Mouse (Mus musculus) lung, postnatal 0 days (tissue): ENCODE measurements at regions not wholly inside any gene's neighbourhood (a gene's known extent, or its start where the extent isn't known, plus 50 kb on each side); places are given as distances from the start of the nearest gene placed in this dataset.
A peak's percentile ranks its signal among the peaks of the same experiment; 100 is the strongest.
"Not testable (repeated sequence)": the region's sequence is repeated elsewhere in the genome, so short reads cannot be mapped to it uniquely, and the experiment has no call there.

ENCODE experiments used
- ATAC-seq: fragments of 200-750 bp; cut with Nextera tagmentation; 2 replicates; pipeline ENCODE4 v1.8.0; 2017; ENCODE audit warnings: moderate library complexity
- DNase-seq: peaks from one replicate; pipeline ENCODE4 v3.0.0-alpha.2; 2016; ENCODE audit warnings: low spot score
- H3K27ac ChIP-seq: fragments of 300-500 bp; sonication (generic); 2 replicates; pipeline ENCODE4 v1.5.1; 2014; ENCODE audit warnings: antibody characterized with exemption, mild to moderate bottlenecking, low read length, mixed read lengths
- H3K27me3 ChIP-seq: fragments of 300-500 bp; sonication (generic); replicated peaks from 2 replicates; pipeline ENCODE4 v1.6.1; 2014; ENCODE audit warnings: low read length, mixed read lengths; ENCODE audit not compliant: insufficient read depth
- H3K36me3 ChIP-seq: fragments of 300-500 bp; sonication (generic); 2 replicates; pipeline ENCODE4 v1.6.1; 2014; ENCODE audit warnings: low read length, mixed read lengths; ENCODE audit not compliant: insufficient read depth
- H3K4me1 ChIP-seq: fragments of 300-500 bp; sonication (generic); 2 replicates; pipeline ENCODE4 v1.6.1; 2014; ENCODE audit warnings: antibody characterized with exemption, low read depth, low read length, mixed read lengths; ENCODE audit not compliant: insufficient read depth
- H3K4me2 ChIP-seq: fragments of 300-500 bp; sonication (generic); replicated peaks from 2 replicates; pipeline ENCODE4 v1.6.1; 2014; ENCODE audit warnings: low read depth, mild to moderate bottlenecking, low read length, moderate library complexity, mixed read lengths
- H3K4me3 ChIP-seq: fragments of 300-500 bp; sonication (generic); 2 replicates; pipeline ENCODE4 v1.5.1; 2014; ENCODE audit warnings: low read depth, low read length
- H3K9ac ChIP-seq: fragments of 300-500 bp; sonication (generic); replicated peaks from 2 replicates; pipeline ENCODE4 v1.6.1; 2014; ENCODE audit warnings: low read depth, mild to moderate bottlenecking
- H3K9me3 ChIP-seq: fragments of 300-500 bp; sonication (generic); 2 replicates; pipeline ENCODE4 v1.6.1; 2016; ENCODE audit warnings: low read length, mixed read lengths
- CTCF ChIP-seq: IDR thresholded peaks from 2 replicates; pipeline ENCODE4 v1.5.1; 2016; ENCODE audit warnings: antibody characterized with exemption, mild to moderate bottlenecking
- EP300 ChIP-seq: IDR thresholded peaks from 2 replicates; pipeline ENCODE4 v1.6.1; 2016; ENCODE audit warnings: antibody characterized with exemption, mild to moderate bottlenecking, control low read depth
- WGBS: fragments of 180-500 bp; shearing (Covaris S2); extraction: QIAGEN DNeasy Blood & Tissue Kit; methylation state at CpG from one replicate; pipeline ENCODE4 v1.1.7; 2014; 5-methylcytosine and 5-hydroxymethylcytosine counted together

DNA sequence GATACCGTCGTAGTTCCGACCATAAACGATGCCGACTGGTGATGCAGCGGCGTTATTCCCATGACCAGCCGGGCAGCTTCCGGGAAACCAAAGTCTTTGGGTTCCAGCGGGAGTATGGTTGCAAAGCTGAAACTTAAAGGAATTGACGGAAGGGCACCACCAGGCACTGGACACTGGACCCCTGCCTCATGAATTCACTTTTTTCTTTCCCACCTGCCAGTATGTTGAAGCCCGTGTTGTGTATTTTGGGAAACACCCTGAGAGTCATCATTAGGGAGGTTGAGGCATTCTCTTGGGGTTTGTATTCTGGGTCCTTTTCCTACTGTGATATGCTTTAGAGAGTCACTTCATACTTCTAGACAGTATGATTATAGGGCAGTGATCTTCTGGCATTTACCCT lies 197.9 kb downstream of the Samd9l start:
- H3K4me2 ChIP-seq, H3K36me3 ChIP-seq, H3K4me1 ChIP-seq, H3K27me3 ChIP-seq, DNase-seq, H3K27ac ChIP-seq, H3K9ac ChIP-seq, H3K4me3 ChIP-seq, ATAC-seq, H3K9me3 ChIP-seq: not testable (repeated sequence)
- 48% methylated on average over 12 of the region's 12 CpGs for WGBS

GRCm38 (mm10) chr6:3201107-3201506 lies 198.3 kb downstream of the Samd9l start:
- 63% methylated on average over 22 of the region's 33 CpGs for WGBS
- H3K9me3 ChIP-seq = no peaks in the 10 kb centered on the region
- no peaks in the 10 kb centered on the region for H3K4me1 ChIP-seq
- no peaks in the 10 kb centered on the region for H3K36me3 ChIP-seq
- TF ChIP-seq EP300 (no peak), CTCF (no peak)
- no peak overlapping the region for H3K4me3 ChIP-seq
- ATAC-seq (no peak), DNase-seq (no peak)
- H3K27ac ChIP-seq = no peak overlapping the region
- H3K9ac ChIP-seq = no peak overlapping the region
- no peak overlapping the region for H3K4me2 ChIP-seq
- no peaks in the 10 kb centered on the region for H3K27me3 ChIP-seq

DNA sequence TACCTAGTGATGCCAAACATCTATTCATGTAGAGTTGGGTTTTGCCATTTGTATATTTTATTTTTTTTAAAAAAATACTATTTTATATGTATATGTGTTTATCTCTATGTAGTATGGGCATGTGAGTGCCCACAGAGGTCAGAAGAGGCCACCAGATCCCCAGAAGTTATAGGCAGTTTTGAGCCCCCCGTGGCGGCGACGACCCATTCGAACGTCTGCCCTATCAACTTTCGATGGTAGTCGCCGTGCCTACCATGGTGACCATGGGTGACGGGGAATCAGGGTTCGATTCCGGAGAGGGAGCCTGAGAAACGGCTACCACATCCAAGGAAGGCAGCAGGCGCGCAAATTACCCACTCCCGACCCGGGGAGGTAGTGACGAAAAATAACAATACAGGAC lies 198.8 kb downstream of the Samd9l start:
- not testable (repeated sequence) for H3K36me3 ChIP-seq, H3K9ac ChIP-seq, H3K27me3 ChIP-seq, H3K9me3 ChIP-seq, ATAC-seq, H3K4me1 ChIP-seq, H3K4me3 ChIP-seq, H3K4me2 ChIP-seq, H3K27ac ChIP-seq
- WGBS = 84% methylated on average over 15 of the region's 18 CpGs
- peak; percentile 46 for DNase-seq

DNA sequence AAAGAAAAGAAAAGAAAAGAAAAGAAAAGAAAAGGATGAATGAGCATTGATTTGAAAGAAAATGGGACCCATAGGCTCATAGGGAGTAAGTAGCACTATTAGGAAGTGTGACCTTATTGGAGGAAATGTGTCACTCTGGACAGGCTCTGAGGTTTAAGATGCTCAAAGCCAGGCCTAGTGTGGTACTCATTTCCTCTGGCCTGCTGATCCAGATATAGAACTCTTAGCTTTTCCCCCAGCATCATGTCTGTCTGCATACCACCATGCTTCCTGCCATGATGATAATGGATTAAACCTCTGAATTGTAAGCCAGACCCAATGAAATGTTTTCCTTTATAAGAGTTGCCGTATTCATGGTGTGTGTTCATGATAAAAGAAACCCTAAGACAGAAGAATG lies 206.9 kb downstream of the Samd9l start:
- H3K4me3 ChIP-seq, H3K9ac ChIP-seq, H3K4me1 ChIP-seq, H3K36me3 ChIP-seq, H3K27ac ChIP-seq, H3K9me3 ChIP-seq, DNase-seq, ATAC-seq, H3K4me2 ChIP-seq, H3K27me3 ChIP-seq: not testable (repeated sequence)
- WGBS = 62% methylated on average over 1 of the region's 1 CpGs

DNA sequence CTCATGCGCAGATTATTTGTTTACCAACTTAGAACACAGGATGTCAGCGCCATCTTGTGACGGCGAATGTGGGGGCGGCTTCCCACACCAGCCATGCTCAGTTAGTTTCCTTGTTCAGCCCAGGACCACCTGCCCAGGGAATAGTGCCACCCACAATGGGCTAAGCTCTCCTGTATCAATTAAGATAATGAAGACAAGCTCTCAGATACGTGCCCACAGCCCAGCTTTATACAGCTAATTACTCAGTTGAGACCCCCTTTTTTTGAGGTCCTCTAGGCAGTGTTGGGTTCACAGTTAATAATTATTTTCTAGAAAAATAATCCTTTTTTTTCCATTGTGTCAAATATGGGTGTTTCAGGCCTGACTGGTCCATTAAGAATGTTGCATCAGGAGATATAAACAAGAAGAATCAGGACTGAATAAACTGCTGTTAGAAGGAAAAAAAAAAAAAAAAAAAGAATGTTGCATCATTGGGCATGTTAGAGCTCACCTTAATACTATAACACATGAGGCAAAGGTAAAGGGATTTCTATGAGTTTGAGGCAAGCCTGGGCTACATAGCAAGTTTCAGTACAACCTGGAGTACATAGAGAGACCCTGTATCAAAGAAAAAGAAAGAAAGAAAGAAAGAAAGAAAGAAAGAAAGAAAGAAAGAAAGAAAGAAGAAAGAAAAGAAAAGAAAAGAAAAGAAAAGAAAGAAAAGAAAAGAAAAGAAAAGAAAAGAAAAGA lies 207.5 kb downstream of the Samd9l start:
- not testable (repeated sequence) for H3K9me3 ChIP-seq, H3K9ac ChIP-seq, H3K4me2 ChIP-seq, H3K27me3 ChIP-seq, H3K4me3 ChIP-seq, H3K4me1 ChIP-seq, ATAC-seq, H3K36me3 ChIP-seq, DNase-seq, H3K27ac ChIP-seq
- 76% methylated on average over 5 of the region's 6 CpGs for WGBS

DNA sequence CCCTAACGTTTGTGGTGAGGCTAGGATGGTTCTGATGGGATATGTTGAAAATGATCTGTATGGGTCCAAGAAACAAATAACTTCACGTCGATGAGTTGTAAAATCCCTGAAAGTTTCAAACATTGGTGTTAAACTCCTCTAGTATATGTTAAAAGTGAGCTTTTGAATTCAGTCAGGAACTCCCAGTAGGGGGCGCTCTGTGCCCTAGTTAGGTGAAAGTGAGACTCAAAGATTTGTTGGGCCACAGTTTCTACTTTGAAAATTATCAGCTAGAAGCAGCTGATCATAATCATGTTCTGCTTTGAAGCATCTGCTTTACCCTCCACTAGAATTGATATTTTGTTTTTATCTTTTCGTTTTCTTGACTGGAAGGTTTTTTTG lies 215.6 kb downstream of the Samd9l start:
- H3K27me3 ChIP-seq = no peaks in the 10 kb centered on the region
- peaks cover 15% of the 10 kb centered on the region for H3K9me3 ChIP-seq
- H3K9ac ChIP-seq = no peak overlapping the region
- DNase-seq (peak; percentile 50), ATAC-seq (no peak; the same call in 1 of the 2 replicates)
- 38% methylated on average over 5 of the region's 5 CpGs for WGBS
- no peaks in the 10 kb centered on the region for H3K4me1 ChIP-seq
- H3K27ac ChIP-seq = no peak overlapping the region
- H3K36me3 ChIP-seq = no peaks in the 10 kb centered on the region
- H3K4me3 ChIP-seq = no peak overlapping the region
- TF ChIP-seq EP300 (no peak), CTCF (peak; percentile 58)
- H3K4me2 ChIP-seq = no peak overlapping the region
